Mouse (Mus musculus): ENCODE results near the gene Krt76. TPM values are rescaled to one million over a fixed set of nuclear protein-coding genes. Genes with fewer than 3 reads are reported as not detected.

Gene Krt76
- polyA plus RNA-seq (2015; fragmentation: Nextera tagmentation; extraction: Ambion mirVana) = not detected in 2 replicates

DNA sequence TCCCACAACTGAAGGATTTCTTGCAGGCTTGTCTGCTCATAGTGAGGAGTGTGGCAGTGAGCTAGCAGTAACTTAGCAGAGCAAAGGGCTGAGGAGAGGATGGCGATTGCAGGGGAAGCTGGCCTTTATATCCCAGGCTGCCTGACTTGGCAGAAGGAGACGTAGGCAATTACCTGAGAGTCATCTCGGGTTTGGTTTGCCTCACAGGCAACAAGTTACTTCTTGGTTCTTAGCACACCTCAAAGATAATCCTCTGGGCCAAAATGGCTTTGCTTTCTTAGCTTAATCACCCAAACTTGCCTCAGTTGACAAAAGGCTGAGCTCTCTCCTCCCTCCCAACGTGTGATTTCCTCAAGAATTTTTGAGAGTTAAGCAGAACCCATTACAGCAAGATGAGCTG lies at the start of gene Krt76:
TSS of gene Krt76 (minus strand) at position 101 of the 400 bp plus-strand sequence.
- Histone ChIP-seq H3K27me3 (0 out of 2 replicates have a peak, but pooled peaks cover 6% of the 10 kb centered on the region), H3K27ac (no peak within 1 kb of the TSS), H3K9me3 (no peaks in the 10 kb centered on the region), H3K4me2 (no peak within 1 kb of the TSS), H3K9ac (no peak within 1 kb of the TSS), H3K36me3 (no peaks in the 10 kb centered on the region), H3K4me3 (no peak within 1 kb of the TSS), H3K4me1 (replicated peaks) (no peaks in the 10 kb centered on the region)
- ATAC-seq (ENCODE audit: low FRiP score) = no peak
- 74% methylated on average over 4 of the region's 4 CpGs for WGBS

DNA sequence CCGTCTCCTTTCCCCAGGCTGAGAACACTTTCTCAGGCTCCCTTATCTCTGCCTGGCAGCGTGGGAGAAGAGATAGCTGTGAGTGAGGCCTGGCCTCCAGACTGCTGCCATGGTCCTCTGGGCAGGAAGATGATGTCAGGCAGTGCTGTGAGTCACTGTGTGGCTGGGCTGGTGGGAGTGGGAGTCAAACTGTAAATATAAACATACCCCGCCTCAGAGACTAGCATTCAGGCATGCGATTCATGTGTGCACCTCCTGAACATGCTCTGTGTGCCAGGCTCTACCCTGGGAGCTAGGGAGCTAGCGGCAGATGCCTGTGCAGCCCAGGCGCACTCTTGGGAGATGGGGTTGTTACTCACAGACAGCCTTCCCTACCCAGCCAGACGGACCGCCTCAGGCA lies 49.2 kb upstream of the Krt76 start:
- WGBS = 73% methylated on average over 8 of the region's 8 CpGs

DNA sequence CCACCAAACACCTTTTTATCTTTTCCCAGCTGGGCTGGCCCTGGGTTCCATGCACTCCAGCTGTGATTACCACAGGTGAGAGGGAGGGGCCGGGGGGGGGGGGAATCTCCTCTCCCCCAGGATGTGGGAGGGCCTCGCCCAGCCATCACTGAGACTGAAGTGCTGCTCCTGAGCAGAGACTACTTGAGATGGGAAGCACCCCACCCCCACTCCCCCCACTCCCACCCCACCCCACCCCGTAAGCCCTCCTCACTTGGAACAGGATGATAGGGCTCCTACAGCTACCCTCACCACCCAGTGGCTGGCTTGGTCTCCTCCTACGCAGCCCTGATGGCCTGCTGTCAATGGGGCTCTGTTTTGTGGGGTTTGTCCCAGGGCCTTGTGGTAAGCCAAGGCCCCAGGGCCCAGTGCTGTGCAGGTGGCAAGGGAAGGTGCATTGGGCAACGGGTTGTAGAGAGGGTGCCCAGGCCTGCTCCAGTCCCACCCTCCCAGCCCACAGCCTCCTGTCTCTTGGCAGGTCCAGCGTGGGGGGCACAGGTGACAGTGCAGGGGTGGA lies 47.6 kb upstream of the Krt76 start, which contains the start of gene Krt79:
TSS of gene Krt79 (minus strand) at position 51 of the 556 bp plus-strand sequence.
- Histone ChIP-seq H3K4me3 (no peak within 1 kb of the TSS), H3K27ac (no peak within 1 kb of the TSS), H3K36me3 (no peaks in the 10 kb centered on the region), H3K9me3 (no peaks in the 10 kb centered on the region), H3K4me1 (replicated peaks) (peaks cover 5% of the 10 kb centered on the region; the same call in 1 of the 2 replicates), H3K4me2 (no peak within 1 kb of the TSS), H3K27me3 (peaks cover 2% of the 10 kb centered on the region; the same call in 1 of the 2 replicates), H3K9ac (no peak within 1 kb of the TSS)
- no peak for ATAC-seq (ENCODE audit: low FRiP score)
- 66% methylated on average over 4 of the region's 6 CpGs for WGBS

More for the DNA sequence above, 49.2 kb upstream of the Krt76 start:
- Histone ChIP-seq H3K9ac (no peak overlapping the region), H3K27me3 (no peaks in the 10 kb centered on the region), H3K4me3 (no peak overlapping the region), H3K27ac (no peak overlapping the region), H3K36me3 (no peaks in the 10 kb centered on the region), H3K4me1 (replicated peaks) (peaks cover 5% of the 10 kb centered on the region; the same call in 1 of the 2 replicates), H3K9me3 (no peaks in the 10 kb centered on the region), H3K4me2 (no peak overlapping the region)
- ATAC-seq (ENCODE audit: low FRiP score) = no peak

DNA sequence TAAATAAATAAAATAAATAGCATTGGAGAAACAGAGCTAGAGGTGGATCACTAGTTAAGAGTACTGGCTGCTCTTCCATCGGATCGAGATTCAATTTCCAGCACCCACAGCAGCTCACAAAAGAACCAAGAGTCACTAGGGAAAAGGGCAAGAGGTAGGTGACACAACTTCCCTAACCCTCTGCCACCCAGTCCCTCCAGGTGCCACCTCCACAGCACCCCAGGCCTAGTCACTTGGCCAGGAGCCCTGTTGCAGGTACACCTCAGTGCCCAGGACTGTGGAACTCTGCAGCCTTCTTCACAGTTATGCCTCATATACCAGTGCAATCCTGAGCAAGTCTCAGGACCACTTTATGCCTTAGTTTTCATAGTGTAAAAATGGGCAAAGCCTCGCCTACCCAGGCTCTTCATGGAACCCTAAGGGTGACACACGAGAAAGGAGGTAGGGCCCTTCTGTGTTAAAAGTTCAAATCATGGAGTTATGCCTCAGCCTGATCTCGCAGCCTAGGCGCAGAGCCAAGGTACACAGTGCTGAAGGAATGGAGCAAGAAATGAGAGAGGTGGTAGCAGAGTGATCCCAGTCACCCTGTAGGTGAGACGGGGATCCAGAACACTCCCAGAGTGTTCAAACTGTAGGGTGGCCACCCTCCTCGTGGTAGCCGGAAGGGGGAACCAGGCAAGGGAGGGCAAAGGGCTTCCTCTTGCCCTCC lies 46.0 kb upstream of the Krt76 start:
- ATAC-seq (ENCODE audit: low FRiP score) = no peak
- 89% methylated on average over 9 of the region's 9 CpGs for WGBS

GRCm38 (mm10) chr15:101933024-101933423 lies 40.3 kb upstream of the Krt76 start:
- Histone ChIP-seq H3K9ac (no peak overlapping the region), H3K9me3 (no peaks in the 10 kb centered on the region), H3K4me1 (replicated peaks) (peaks cover 17% of the 10 kb centered on the region), H3K36me3 (no peaks in the 10 kb centered on the region), H3K27ac (no peak overlapping the region), H3K4me3 (no peak overlapping the region), H3K4me2 (no peak overlapping the region), H3K27me3 (peaks cover 39% of the 10 kb centered on the region)
- no peak for ATAC-seq (ENCODE audit: low FRiP score)
- WGBS = 82% methylated on average over 6 of the region's 6 CpGs

More for the DNA sequence above, 46.0 kb upstream of the Krt76 start:
- peaks cover 4% of the 10 kb centered on the region; the same call in 1 of the 2 replicates for H3K27me3 ChIP-seq
- H3K27ac ChIP-seq = no peak overlapping the region
- no peaks in the 10 kb centered on the region for H3K4me1 ChIP-seq (replicated peaks)
- H3K9me3 ChIP-seq = no peaks in the 10 kb centered on the region
- no peak overlapping the region for H3K4me2 ChIP-seq
- no peak overlapping the region for H3K4me3 ChIP-seq
- H3K36me3 ChIP-seq = no peaks in the 10 kb centered on the region
- no peak overlapping the region for H3K9ac ChIP-seq

DNA sequence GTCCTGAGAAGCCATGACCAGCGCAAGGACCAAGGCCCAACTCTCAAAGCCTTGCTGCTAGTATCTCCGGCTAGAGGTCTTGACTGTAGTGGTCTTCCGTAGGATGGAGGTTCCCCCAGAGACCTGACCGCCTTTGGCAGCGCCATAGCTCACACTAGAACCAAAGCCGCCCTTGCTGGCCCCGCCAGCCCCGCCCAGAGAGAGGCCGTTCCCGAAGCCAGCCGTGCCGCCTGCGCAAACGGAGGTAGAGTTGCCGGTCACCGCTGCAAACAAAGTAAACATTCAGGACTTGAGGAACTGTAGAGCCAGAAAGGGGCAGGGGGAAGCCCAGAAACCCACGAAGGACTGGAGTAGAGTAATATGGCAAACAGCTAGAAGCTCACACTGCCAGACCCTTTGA lies 36.9 kb upstream of the Krt76 start:
- no peak overlapping the region for H3K9ac ChIP-seq
- ATAC-seq (ENCODE audit: low FRiP score) = no peak
- WGBS = 7% methylated on average over 17 of the region's 17 CpGs

GRCm38 (mm10) chr15:101929087-101929486 lies 36.4 kb upstream of the Krt76 start:
- H3K9ac ChIP-seq = no peak overlapping the region
- no peaks in the 10 kb centered on the region for H3K36me3 ChIP-seq
- ATAC-seq (ENCODE audit: low FRiP score) = no peak
- WGBS = 24% methylated on average over 9 of the region's 9 CpGs
- no peak overlapping the region for H3K4me3 ChIP-seq
- no peak overlapping the region for H3K27ac ChIP-seq
- peaks cover 17% of the 10 kb centered on the region for H3K4me1 ChIP-seq (replicated peaks)
- H3K9me3 ChIP-seq = no peaks in the 10 kb centered on the region
- peaks cover 38% of the 10 kb centered on the region for H3K27me3 ChIP-seq
- H3K4me2 ChIP-seq = peak overlapping the region; percentile 50

More for the DNA sequence above, 36.9 kb upstream of the Krt76 start:
- Histone ChIP-seq H3K4me3 (no peak overlapping the region; the same call in 1 of the 2 replicates), H3K36me3 (no peaks in the 10 kb centered on the region), H3K4me2 (peak overlapping the region; percentile 50), H3K9me3 (no peaks in the 10 kb centered on the region), H3K4me1 (replicated peaks) (peaks cover 17% of the 10 kb centered on the region), H3K27ac (no peak overlapping the region), H3K27me3 (peaks cover 38% of the 10 kb centered on the region)

- H3K9me3 ChIP-seq = no peaks in the 10 kb centered on the region
- no peak overlapping the region for H3K27ac ChIP-seq
- no peak for ATAC-seq (ENCODE audit: low FRiP score)
- 71% methylated on average over 12 of the region's 12 CpGs for WGBS
- H3K9ac ChIP-seq = no peak overlapping the region
- H3K4me1 ChIP-seq (replicated peaks) = peaks cover 17% of the 10 kb centered on the region
- no peak overlapping the region for H3K4me3 ChIP-seq
- no peaks in the 10 kb centered on the region for H3K36me3 ChIP-seq
- H3K27me3 ChIP-seq = peaks cover 34% of the 10 kb centered on the region
- no peak overlapping the region for H3K4me2 ChIP-seq
Observed at GRCm38 (mm10) chr15:101927340-101928080, 34.8 kb upstream of the Krt76 start.

- peaks cover 14% of the 10 kb centered on the region for H3K27me3 ChIP-seq
- H3K4me2 ChIP-seq = no peak overlapping the region
- no peak for ATAC-seq (ENCODE audit: low FRiP score)
- 93% methylated on average over 1 of the region's 1 CpGs for WGBS
- H3K9me3 ChIP-seq = no peaks in the 10 kb centered on the region
- peaks cover 11% of the 10 kb centered on the region for H3K4me1 ChIP-seq (replicated peaks)
- no peak overlapping the region for H3K9ac ChIP-seq
- no peaks in the 10 kb centered on the region for H3K36me3 ChIP-seq
- no peak overlapping the region for H3K27ac ChIP-seq
- H3K4me3 ChIP-seq = no peak overlapping the region
Observed at GRCm38 (mm10) chr15:101925041-101925440, 32.3 kb upstream of the Krt76 start.

DNA sequence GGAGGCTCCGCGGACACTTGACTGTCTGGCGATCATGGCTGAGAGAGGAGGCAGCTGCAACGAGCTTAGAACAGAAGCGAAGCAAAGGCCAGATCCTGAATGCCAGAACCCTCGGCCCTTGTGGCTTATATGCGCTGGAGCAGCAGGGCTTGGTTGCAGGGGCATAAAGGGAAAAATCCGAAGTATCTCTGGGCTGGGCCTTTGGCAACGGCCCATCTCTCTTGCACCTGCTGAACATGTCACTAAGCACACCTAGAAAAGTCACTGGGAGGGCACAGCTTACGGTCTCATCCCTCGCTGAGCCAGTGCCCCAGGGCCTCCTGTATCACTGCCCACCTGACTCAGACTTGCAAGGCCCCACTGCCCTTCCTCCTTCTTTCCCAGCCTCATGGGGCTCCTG lies 31.9 kb upstream of the Krt76 start, which contains the start of gene Krt4:
TSS of gene Krt4 (minus strand) at position 101 of the 400 bp plus-strand sequence.
- Histone ChIP-seq H3K4me3 (no peak within 1 kb of the TSS), H3K27ac (no peak within 1 kb of the TSS), H3K9ac (no peak within 1 kb of the TSS), H3K27me3 (peaks cover 10% of the 10 kb centered on the region), H3K36me3 (no peaks in the 10 kb centered on the region), H3K9me3 (no peaks in the 10 kb centered on the region), H3K4me1 (replicated peaks) (peaks cover 7% of the 10 kb centered on the region), H3K4me2 (no peak within 1 kb of the TSS)
- ATAC-seq (ENCODE audit: low FRiP score) = no peak
- 77% methylated on average over 11 of the region's 11 CpGs for WGBS

GRCm38 (mm10) chr15:101922296-101922695 lies 29.6 kb upstream of the Krt76 start:
- H3K36me3 ChIP-seq = no peaks in the 10 kb centered on the region
- H3K9me3 ChIP-seq = no peaks in the 10 kb centered on the region
- no peak overlapping the region for H3K4me2 ChIP-seq
- H3K27me3 ChIP-seq = 0 out of 2 replicates have a peak, but pooled peaks cover under 1% of the 10 kb centered on the region
- H3K27ac ChIP-seq = no peak overlapping the region
- no peaks in the 10 kb centered on the region for H3K4me1 ChIP-seq (replicated peaks)
- H3K4me3 ChIP-seq = no peak overlapping the region
- WGBS = 95% methylated on average over 2 of the region's 2 CpGs
- no peak for ATAC-seq (ENCODE audit: low FRiP score)
- no peak overlapping the region for H3K9ac ChIP-seq

DNA sequence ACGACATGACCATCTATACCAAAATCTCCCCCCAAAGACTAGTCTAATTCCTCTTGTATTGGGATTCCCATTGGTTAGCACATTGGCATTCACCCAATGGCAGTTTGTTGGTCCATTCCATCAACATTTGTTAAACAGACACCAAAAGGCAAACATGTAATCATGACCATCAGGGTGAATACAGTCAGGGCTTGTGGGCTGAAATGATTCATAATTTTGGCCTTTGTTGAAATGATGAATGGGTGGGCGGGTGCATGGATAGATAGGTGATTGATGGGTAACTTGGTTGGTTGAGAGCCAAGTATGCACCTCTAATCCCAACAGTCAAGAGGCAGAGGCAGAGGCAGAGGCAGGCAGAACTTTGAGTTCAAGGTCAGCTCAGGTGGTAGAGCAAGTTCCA lies 23.4 kb upstream of the Krt76 start:
- Histone ChIP-seq H3K36me3 (no peaks in the 10 kb centered on the region), H3K9ac (no peak overlapping the region), H3K27ac (no peak overlapping the region), H3K27me3 (no peaks in the 10 kb centered on the region), H3K4me2 (no peak overlapping the region), H3K4me1 (replicated peaks) (no peaks in the 10 kb centered on the region), H3K4me3 (no peak overlapping the region), H3K9me3 (no peaks in the 10 kb centered on the region)
- WGBS = 77% methylated on average over 2 of the region's 2 CpGs
- ATAC-seq (ENCODE audit: low FRiP score) = no peak

All from hindbrain, embryonic 13.5 days (tissue).